Mouse (Mus musculus) embryo, embryonic 11.5 days (tissue): ENCODE data around the gene Pxdn.

ENCODE experiments used
- DNase-seq: peaks from one replicate; pipeline ENCODE4 v3.0.0-alpha.2; 2012; ENCODE audit warnings: low read depth, low spot score

The Pxdn gene

GRCm38 (mm10) chr12:29937308-29937707 lies at the start of gene Pxdn:
Pxdn (plus strand) TSS chr12:29937608.
- DNase-seq: no peak

- DNase-seq: peak; percentile 40
These were observed 42.7 kb upstream of the Pxdn start for GRCm38 (mm10) chr12:29894669-29895068.

- DNase-seq: no peak
These were observed 39.8 kb upstream of the Pxdn start for GRCm38 (mm10) chr12:29897533-29898085.

GRCm38 (mm10) chr12:29904101-29904874 lies 33.1 kb upstream of the Pxdn start:
- DNase-seq: no peak

- DNase-seq: peak; percentile 16
These were observed 30.4 kb upstream of the Pxdn start for GRCm38 (mm10) chr12:29907056-29907455.

GRCm38 (mm10) chr12:29916139-29916538 lies 21.3 kb upstream of the Pxdn start:
- no peak for DNase-seq

- no peak for DNase-seq
These were observed 20.6 kb upstream of the Pxdn start for GRCm38 (mm10) chr12:29916807-29917206.

GRCm38 (mm10) chr12:29920298-29920697 lies 17.1 kb upstream of the Pxdn start:
- DNase-seq: no peak

GRCm38 (mm10) chr12:29921481-29921880 lies 15.9 kb upstream of the Pxdn start:
- no peak for DNase-seq

GRCm38 (mm10) chr12:29926896-29927295 lies 10.5 kb upstream of the Pxdn start:
- DNase-seq: peak; percentile 30

- no peak for DNase-seq
These were observed 6.8 kb upstream of the Pxdn start for GRCm38 (mm10) chr12:29930591-29930990.

- no peak for DNase-seq
These were observed 4.5 kb upstream of the Pxdn start for GRCm38 (mm10) chr12:29932951-29933350.

GRCm38 (mm10) chr12:29933501-29933900 lies 3.9 kb upstream of the Pxdn start:
- no peak for DNase-seq

GRCm38 (mm10) chr12:29934120-29934581 lies 3.3 kb upstream of the Pxdn start:
- DNase-seq: no peak

GRCm38 (mm10) chr12:29937851-29938375 lies 505 bp downstream of the Pxdn start:
- DNase-seq: peak; percentile 66

- DNase-seq: peak; percentile 48
These were observed 1.1 kb downstream of the Pxdn start for GRCm38 (mm10) chr12:29938376-29939041.

- no peak for DNase-seq
These were observed 1.9 kb downstream of the Pxdn start for GRCm38 (mm10) chr12:29939261-29939671.

GRCm38 (mm10) chr12:29942435-29942834 lies 5.0 kb downstream of the Pxdn start:
- no peak for DNase-seq

GRCm38 (mm10) chr12:29944650-29945049 lies 7.2 kb downstream of the Pxdn start:
- DNase-seq: no peak

- DNase-seq: no peak
These were observed 7.9 kb downstream of the Pxdn start for GRCm38 (mm10) chr12:29945182-29945743.

- DNase-seq: no peak
These were observed 13.6 kb downstream of the Pxdn start for GRCm38 (mm10) chr12:29951043-29951442.

- no peak for DNase-seq
These were observed 14.1 kb downstream of the Pxdn start for GRCm38 (mm10) chr12:29951485-29951884.
